Mouse (Mus musculus) megakaryocyte progenitor cell, adult 5-6 weeks (primary cell): ENCODE data around the gene Hes1. TPM values are rescaled to one million over a fixed set of nuclear protein-coding genes. Genes with fewer than 3 reads are reported as not detected.
A peak's percentile ranks its signal among the peaks of the same experiment; 100 is the strongest.

Experiments used
- ATAC-seq: replicated peaks from 2 replicates; pipeline ENCODE4 v1.8.0; 2016; ENCODE audit warnings: mild to moderate bottlenecking, moderate TSS enrichment, inconsistent platforms; ENCODE audit not compliant: poor library complexity
- total RNA-seq, 2 experiments: library from RNA; stranded (forward) in 1 of 2; stranded (reverse) in 1 of 2; fragments of 157-497, 149-512 nt in 1 of 2; fragments of 200-1000 nt in 1 of 2; gene quantifications; 2 replicates each; pipeline versions ENCODE4 v1.2.3 to v1.2.4; 2015 to 2017

Gene Hes1
- total RNA-seq (2015), result 0.24 and 0.47 TPM in 2 replicates
- 0.41 and 6.0 TPM in 2 replicates for total RNA-seq (2017)

GRCm38 (mm10) chr16:30063984-30064453 lies at the start of gene Hes1:
TSS of gene Hes1 (plus strand) at chr16:30064384.
- peak; percentile 47 for ATAC-seq

GRCm38 (mm10) chr16:30016064-30016463 lies 48.1 kb upstream of the Hes1 start:
- peak; percentile 69 for ATAC-seq

- no peak for ATAC-seq
These were observed 44.1 kb upstream of the Hes1 start for GRCm38 (mm10) chr16:30020124-30020523.

GRCm38 (mm10) chr16:30022352-30022751 lies 41.8 kb upstream of the Hes1 start:
- ATAC-seq, result no peak

- peak; percentile 76 for ATAC-seq
These were observed 41.0 kb upstream of the Hes1 start for GRCm38 (mm10) chr16:30022890-30023797.

GRCm38 (mm10) chr16:30024681-30025262 lies 39.4 kb upstream of the Hes1 start:
- ATAC-seq, result peak; percentile 92

- ATAC-seq, result no peak
These were observed 36.0 kb upstream of the Hes1 start for GRCm38 (mm10) chr16:30028184-30028583.

- ATAC-seq, result no peak
These were observed 34.8 kb upstream of the Hes1 start for GRCm38 (mm10) chr16:30029264-30030003.

GRCm38 (mm10) chr16:30032326-30032904 lies 31.8 kb upstream of the Hes1 start:
- no peak for ATAC-seq

GRCm38 (mm10) chr16:30033390-30033789 lies 30.8 kb upstream of the Hes1 start:
- ATAC-seq, result no peak

- ATAC-seq, result no peak
These were observed 30.2 kb upstream of the Hes1 start for GRCm38 (mm10) chr16:30034001-30034400.

- ATAC-seq, result no peak
These were observed 29.7 kb upstream of the Hes1 start for GRCm38 (mm10) chr16:30034521-30034920.

GRCm38 (mm10) chr16:30034979-30035440 lies 29.2 kb upstream of the Hes1 start:
- no peak for ATAC-seq

GRCm38 (mm10) chr16:30036104-30036503 lies 28.1 kb upstream of the Hes1 start:
- ATAC-seq, result no peak

GRCm38 (mm10) chr16:30038663-30039593 lies 25.3 kb upstream of the Hes1 start:
- ATAC-seq, result peak; percentile 78

GRCm38 (mm10) chr16:30039841-30040240 lies 24.3 kb upstream of the Hes1 start:
- no peak for ATAC-seq

GRCm38 (mm10) chr16:30042859-30043258 lies 21.3 kb upstream of the Hes1 start:
- ATAC-seq, result no peak

GRCm38 (mm10) chr16:30045615-30046014 lies 18.6 kb upstream of the Hes1 start:
- no peak for ATAC-seq

- peak; percentile 73 for ATAC-seq
These were observed 17.2 kb upstream of the Hes1 start for GRCm38 (mm10) chr16:30047010-30047409.

- peak; percentile 70 for ATAC-seq
These were observed 16.8 kb upstream of the Hes1 start for GRCm38 (mm10) chr16:30047421-30047831.
